9 mouse cellular contexts compared by ENCODE assay signal in the genomic region with DNA sequence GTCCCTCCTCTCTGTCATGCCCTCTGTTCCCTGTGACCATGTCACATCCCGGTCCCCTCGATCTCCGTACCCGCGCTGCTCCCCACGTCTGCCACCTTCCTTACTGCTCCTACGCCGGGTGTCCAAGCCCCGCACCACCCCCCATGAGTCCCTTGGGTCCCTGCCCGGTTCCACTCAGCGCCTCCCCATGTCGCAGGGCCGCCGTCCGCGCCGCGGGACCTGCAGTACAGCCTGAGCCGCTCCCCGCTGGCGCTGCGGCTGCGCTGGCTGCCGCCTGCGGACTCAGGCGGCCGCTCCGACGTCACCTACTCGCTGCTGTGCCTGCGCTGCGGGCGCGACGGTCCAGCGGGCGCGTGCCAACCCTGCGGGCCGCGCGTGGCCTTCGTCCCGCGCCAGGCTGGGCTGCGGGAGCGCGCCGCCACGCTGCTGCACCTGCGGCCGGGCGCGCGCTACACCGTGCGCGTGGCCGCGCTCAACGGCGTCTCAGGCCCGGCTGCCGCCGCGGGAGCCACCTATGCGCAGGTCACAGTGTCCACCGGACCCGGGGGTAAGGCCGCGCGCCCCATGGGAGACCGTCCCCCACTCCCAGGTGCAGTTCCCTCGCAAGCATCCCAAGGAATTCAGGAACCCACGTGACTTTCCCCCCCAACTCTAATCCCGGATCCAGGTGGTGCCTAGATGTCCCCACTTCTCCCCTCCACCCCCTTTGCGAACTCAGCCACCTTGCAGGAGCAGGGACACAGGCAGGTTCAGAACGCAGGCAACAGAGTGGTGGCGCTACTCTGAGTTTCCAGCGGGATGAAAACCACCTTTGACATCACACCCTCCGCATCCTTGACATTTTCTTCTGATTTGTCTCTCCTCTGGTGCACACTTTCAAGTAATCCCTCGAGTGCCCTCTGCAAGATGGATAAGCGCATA. TPM values are rescaled to one million over a fixed set of nuclear protein-coding genes. Genes with fewer than 3 reads are reported as not detected.
DNase-seq lines count a peak whose midpoint lies in the region; ATAC-seq and TF ChIP-seq lines count a peak whose summit lies in the region.
"Had no signal": no experiment of that assay in that cellular context is flagged by ENCODE, and none has a peak within 500 bp of the region (broad histone marks: within the 10 kb centered on the region; RNA-seq: fewer than 3 reads in every experiment).

No protein-coding gene starts in this region.

- peaks cover 93% of the 10 kb centered on the region for H3K27me3 ChIP-seq in embryonic facial prominence, embryonic 13.5 days
- H3K27me3 ChIP-seq in intestine, embryonic 14.5 days (replicated peaks; ENCODE audit: control insufficient read depth, insufficient read depth, low read length): peaks cover 67% of the 10 kb centered on the region
- peaks cover 83% of the 10 kb centered on the region for H3K27me3 ChIP-seq in midbrain, embryonic 10.5 days (ENCODE audit: low read depth, poor library complexity, severe bottlenecking)
- H3K27me3 ChIP-seq in stomach, postnatal 0 days (ENCODE audit: control insufficient read depth, insufficient read depth, low read length): peaks cover 11% of the 10 kb centered on the region; the same call in 1 of the 2 replicates

- no peaks in the 10 kb centered on the region for H3K9me3 ChIP-seq in embryonic facial prominence, embryonic 13.5 days
- H3K9me3 ChIP-seq in intestine, embryonic 14.5 days (ENCODE audit: control insufficient read depth, low read length): no peaks in the 10 kb centered on the region
- no peaks in the 10 kb centered on the region for H3K9me3 ChIP-seq in midbrain, embryonic 10.5 days (replicated peaks)
- no peaks in the 10 kb centered on the region for H3K9me3 ChIP-seq in stomach, postnatal 0 days (ENCODE audit: control insufficient read depth, low read length)

- peak; percentile 27 to 58 for DNase-seq in adrenal gland, adult (ENCODE audit: inconsistent age in 2 of 2, low spot score in 1 of 2)
- no peak for DNase-seq in adrenal gland, adult 8-10 months
- DNase-seq in ES-CJ7 (ENCODE audit: low read depth, low spot score): peak; percentile 54
- no peak for DNase-seq in intestine, embryonic 14.5 days (ENCODE audit: low spot score)
- peak; percentile 53 for DNase-seq in midbrain, embryonic 10.5 days (ENCODE audit: low spot score)
- DNase-seq in stomach, postnatal 0 days (ENCODE audit: low spot score): peak; percentile 36
- DNase-seq in spleen, postnatal 14 days (ENCODE audit: low spot score in 2 of 2): no peak

- peak overlapping the region; percentile 46 for H3K4me3 ChIP-seq in embryonic facial prominence, embryonic 13.5 days
- H3K4me3 ChIP-seq in intestine, embryonic 14.5 days (ENCODE audit: low read depth, low read length): peak overlapping the region; percentile 33
- H3K4me3 ChIP-seq in midbrain, embryonic 10.5 days: peak overlapping the region; percentile 66
- peak overlapping the region; percentile 36 for H3K4me3 ChIP-seq in stomach, postnatal 0 days (ENCODE audit: low read depth, low read length)

- no peak for TF ChIP-seq EP300 in stomach, postnatal 0 days (optimal IDR thresholded peaks at IDR 0.05)

- H3K4me1 ChIP-seq in embryonic facial prominence, embryonic 13.5 days: peaks cover 12% of the 10 kb centered on the region
- no peaks in the 10 kb centered on the region; the same call in 1 of the 2 replicates for H3K4me1 ChIP-seq in intestine, embryonic 14.5 days (replicated peaks; ENCODE audit: control insufficient read depth, insufficient read depth, low read length)
- peaks cover 50% of the 10 kb centered on the region for H3K4me1 ChIP-seq in midbrain, embryonic 10.5 days
- no peaks in the 10 kb centered on the region for H3K4me1 ChIP-seq in stomach, postnatal 0 days (replicated peaks; ENCODE audit: control insufficient read depth, insufficient read depth)

- no peak for ATAC-seq in embryonic facial prominence, embryonic 13.5 days (ENCODE audit: insufficient number of reproducible peaks, insufficient read depth, low FRiP score, low TSS enrichment, low read depth)
- ATAC-seq in intestine, embryonic 14.5 days (replicated peaks; ENCODE audit: low FRiP score, low TSS enrichment, low read depth): no peak
- peak; percentile 26; the same call in 1 of the 2 replicates for ATAC-seq in stomach, postnatal 0 days (ENCODE audit: low FRiP score, low TSS enrichment)

- H3K4me2 ChIP-seq in embryonic facial prominence, embryonic 13.5 days: peak overlapping the region; percentile 75
- peak overlapping the region; percentile 62 for H3K4me2 ChIP-seq in intestine, embryonic 14.5 days (ENCODE audit: low read length)
- H3K4me2 ChIP-seq in stomach, postnatal 0 days (replicated peaks; ENCODE audit: low read depth): peak overlapping the region; percentile 52

- H3K27ac ChIP-seq in embryonic facial prominence, embryonic 13.5 days: no peak overlapping the region
- H3K27ac ChIP-seq in intestine, embryonic 14.5 days (ENCODE audit: low read depth): no peak overlapping the region
- H3K27ac ChIP-seq in midbrain, embryonic 10.5 days (replicated peaks): peak overlapping the region; percentile 80
- H3K27ac ChIP-seq in stomach, postnatal 0 days (replicated peaks): no peak overlapping the region

- TF ChIP-seq CTCF in stomach, postnatal 0 days (IDR thresholded peaks at IDR 0.05; ENCODE audit: low read depth): no peak

- H3K36me3 ChIP-seq in embryonic facial prominence, embryonic 13.5 days: no peaks in the 10 kb centered on the region
- no peaks in the 10 kb centered on the region for H3K36me3 ChIP-seq in intestine, embryonic 14.5 days (ENCODE audit: control insufficient read depth, insufficient read depth, low read length)
- H3K36me3 ChIP-seq in midbrain, embryonic 10.5 days: no peaks in the 10 kb centered on the region
- no peaks in the 10 kb centered on the region for H3K36me3 ChIP-seq in stomach, postnatal 0 days (ENCODE audit: control insufficient read depth, insufficient read depth, low read length)

- WGBS in embryonic facial prominence, embryonic 13.5 days: 2% methylated on average over 83 of the region's 83 CpGs
- WGBS in intestine, embryonic 14.5 days: 1% methylated on average over 80 of the region's 83 CpGs
- 1% methylated on average over 83 of the region's 83 CpGs for WGBS in midbrain, embryonic 10.5 days
- WGBS in stomach, postnatal 0 days: 3% methylated on average over 57 of the region's 83 CpGs

- H3K9ac ChIP-seq in embryonic facial prominence, embryonic 13.5 days: peak overlapping the region; percentile 40; the same call in 1 of the 2 replicates
- no peak overlapping the region for H3K9ac ChIP-seq in intestine, embryonic 14.5 days (ENCODE audit: low read length)
- H3K9ac ChIP-seq in stomach, postnatal 0 days (ENCODE audit: low read length): peak overlapping the region; percentile 35; the same call in 1 of the 2 replicates

RNA-seq across cellular contexts. Expression of gene Epha10, which starts 14.1 kb away (rescaled TPM):
- 1 to 10 TPM; 2.9 to 4.3 (median 3.8) TPM for total RNA-seq in adrenal gland, adult 8-10 months (2022)
- 0.08 and 0.11 TPM in 2 replicates for polyA plus RNA-seq in embryonic facial prominence, embryonic 13.5 days (2015; fragmentation: Nextera tagmentation; extraction: Ambion mirVana)
- polyA plus RNA-seq in intestine, embryonic 14.5 days (2014; fragmentation: Nextera tagmentation; extraction: Ambion mirVana): 0.19 and 0.20 TPM in 2 replicates
- polyA plus RNA-seq in midbrain, embryonic 10.5 days (2016; fragmentation: Nextera tagmentation; extraction: Ambion mirVana): 5.1 and 7.9 TPM in 2 replicates
- polyA plus RNA-seq in stomach, postnatal 0 days (2015; fragmentation: Nextera tagmentation; extraction: Ambion mirVana): 0.17 TPM in 1 of 2 replicates, not detected in the other
- total RNA-seq: neutrophil, adult 5-6 weeks had no signal

RNA-seq across cellular contexts. Expression of gene Maneal, which starts 32.8 kb away (rescaled TPM):
- 1 to 10 TPM; 6.4 to 7.2 (median 6.8) TPM for total RNA-seq in adrenal gland, adult 8-10 months (2022)
- polyA plus RNA-seq in embryonic facial prominence, embryonic 13.5 days (2015; fragmentation: Nextera tagmentation; extraction: Ambion mirVana): 1.2 and 1.4 TPM in 2 replicates
- 1.0 and 1.5 TPM in 2 replicates for polyA plus RNA-seq in intestine, embryonic 14.5 days (2014; fragmentation: Nextera tagmentation; extraction: Ambion mirVana)
- 4.2 and 4.8 TPM in 2 replicates for polyA plus RNA-seq in midbrain, embryonic 10.5 days (2016; fragmentation: Nextera tagmentation; extraction: Ambion mirVana)
- polyA plus RNA-seq in stomach, postnatal 0 days (2015; fragmentation: Nextera tagmentation; extraction: Ambion mirVana): 0.19 and 0.21 TPM in 2 replicates
- total RNA-seq: neutrophil, adult 5-6 weeks had no signal

RNA-seq across cellular contexts. Expression of gene 9930104L06Rik, which starts 42.1 kb away (rescaled TPM):
- total RNA-seq in adrenal gland, adult 8-10 months (2022): 10 to 100 TPM; 13.8 to 22.7 (median 21.0) TPM
- 18.1 and 20.3 TPM in 2 replicates for polyA plus RNA-seq in embryonic facial prominence, embryonic 13.5 days (2015; fragmentation: Nextera tagmentation; extraction: Ambion mirVana)
- 4.4 and 4.8 TPM in 2 replicates for polyA plus RNA-seq in intestine, embryonic 14.5 days (2014; fragmentation: Nextera tagmentation; extraction: Ambion mirVana)
- 17.4 and 18.9 TPM in 2 replicates for polyA plus RNA-seq in midbrain, embryonic 10.5 days (2016; fragmentation: Nextera tagmentation; extraction: Ambion mirVana)
- polyA plus RNA-seq in stomach, postnatal 0 days (2015; fragmentation: Nextera tagmentation; extraction: Ambion mirVana): 6.1 and 6.9 TPM in 2 replicates

RNA-seq across cellular contexts. Expression of gene 1110065P20Rik, which starts 43.8 kb away (rescaled TPM):
- 10 to 100 TPM; 45.1 to 51.4 (median 49.2) TPM for total RNA-seq in adrenal gland, adult 8-10 months (2022)
- 60.0 and 60.9 TPM in 2 replicates for polyA plus RNA-seq in embryonic facial prominence, embryonic 13.5 days (2015; fragmentation: Nextera tagmentation; extraction: Ambion mirVana)
- 46.0 and 54.4 TPM in 2 replicates for polyA plus RNA-seq in intestine, embryonic 14.5 days (2014; fragmentation: Nextera tagmentation; extraction: Ambion mirVana)
- polyA plus RNA-seq in midbrain, embryonic 10.5 days (2016; fragmentation: Nextera tagmentation; extraction: Ambion mirVana): 51.5 and 52.2 TPM in 2 replicates
- 64.1 and 65.8 TPM in 2 replicates for polyA plus RNA-seq in stomach, postnatal 0 days (2015; fragmentation: Nextera tagmentation; extraction: Ambion mirVana)

RNA-seq across cellular contexts. Expression of gene Yrdc, which starts 44.3 kb away (rescaled TPM):
- total RNA-seq in adrenal gland, adult 8-10 months (2022): 10 to 100 TPM; 40.9 to 53.4 (median 43.2) TPM
- polyA plus RNA-seq in embryonic facial prominence, embryonic 13.5 days (2015; fragmentation: Nextera tagmentation; extraction: Ambion mirVana): 33.5 and 39.6 TPM in 2 replicates
- polyA plus RNA-seq in intestine, embryonic 14.5 days (2014; fragmentation: Nextera tagmentation; extraction: Ambion mirVana): 41.6 and 41.7 TPM in 2 replicates
- 40.0 and 44.0 TPM in 2 replicates for polyA plus RNA-seq in midbrain, embryonic 10.5 days (2016; fragmentation: Nextera tagmentation; extraction: Ambion mirVana)
- polyA plus RNA-seq in stomach, postnatal 0 days (2015; fragmentation: Nextera tagmentation; extraction: Ambion mirVana): 31.2 and 32.3 TPM in 2 replicates

Comparison
In these comparisons a context has a peak if more than half of its experiments do, and no peak if none do; other contexts are left out.
1. DNase-seq: peak in adrenal gland, adult (2 of 2), ES-CJ7 (single experiment), midbrain, embryonic 10.5 days (single experiment) and stomach, postnatal 0 days (single experiment); none in adrenal gland, adult 8-10 months (single experiment), intestine, embryonic 14.5 days (single experiment) and spleen, postnatal 14 days (0 of 2).
2. Peak in every context shown above with its lines, with median percentiles within 50 percentile points of each other: H3K4me2 ChIP-seq and H3K4me3 ChIP-seq.